Mouse (Mus musculus): Measurements from ENCODE around the gene Gm11077.

The Gm11077 gene

GRCm38 (mm10) chr6:140747591-140747990, 18.5 kb downstream of the Gm11077 start:
- no peak for DNase-seq (ENCODE audit: low read depth, low spot score)

GRCm38 (mm10) chr6:140750371-140751080, 21.4 kb downstream of the Gm11077 start:
- no peak for DNase-seq (ENCODE audit: low read depth, low spot score)

- peak; percentile 69 for DNase-seq (ENCODE audit: low read depth, low spot score)
Observed at GRCm38 (mm10) chr6:140766365-140766764, 37.3 kb downstream of the Gm11077 start.

- DNase-seq (ENCODE audit: low read depth, low spot score), result no peak
Observed at GRCm38 (mm10) chr6:140767237-140767636, 38.2 kb downstream of the Gm11077 start.

- peak; percentile 27 for DNase-seq (ENCODE audit: low read depth, low spot score)
Observed at GRCm38 (mm10) chr6:140768180-140768579, 39.1 kb downstream of the Gm11077 start.

- DNase-seq (ENCODE audit: low read depth, low spot score), result peak; percentile 22
Observed at GRCm38 (mm10) chr6:140768859-140769640, 40.0 kb downstream of the Gm11077 start.

GRCm38 (mm10) chr6:140776274-140776673, 47.2 kb downstream of the Gm11077 start:
- no peak for DNase-seq (ENCODE audit: low read depth, low spot score)

- no peak for DNase-seq (ENCODE audit: low read depth, low spot score)
Observed at GRCm38 (mm10) chr6:140782524-140782923, 53.4 kb downstream of the Gm11077 start.

- DNase-seq (ENCODE audit: low read depth, low spot score), result no peak
Observed at GRCm38 (mm10) chr6:140786058-140786457, 57.0 kb downstream of the Gm11077 start.

GRCm38 (mm10) chr6:140789850-140790249, 60.8 kb downstream of the Gm11077 start:
- peak; percentile 66 for DNase-seq (ENCODE audit: low read depth, low spot score)

GRCm38 (mm10) chr6:140793676-140794262, 64.7 kb downstream of the Gm11077 start:
- no peak for DNase-seq (ENCODE audit: low read depth, low spot score)

- DNase-seq (ENCODE audit: low read depth, low spot score), result peak; percentile 21
Observed at GRCm38 (mm10) chr6:140798841-140799240, 69.8 kb downstream of the Gm11077 start.

GRCm38 (mm10) chr6:140799435-140800040, 70.5 kb downstream of the Gm11077 start:
- DNase-seq (ENCODE audit: low read depth, low spot score), result no peak

GRCm38 (mm10) chr6:140800587-140800986, 71.5 kb downstream of the Gm11077 start:
- no peak for DNase-seq (ENCODE audit: low read depth, low spot score)

Measured in ES-CJ7 (cell line).